ENCODE assay signal across 9 mouse cellular contexts in the genomic region with DNA sequence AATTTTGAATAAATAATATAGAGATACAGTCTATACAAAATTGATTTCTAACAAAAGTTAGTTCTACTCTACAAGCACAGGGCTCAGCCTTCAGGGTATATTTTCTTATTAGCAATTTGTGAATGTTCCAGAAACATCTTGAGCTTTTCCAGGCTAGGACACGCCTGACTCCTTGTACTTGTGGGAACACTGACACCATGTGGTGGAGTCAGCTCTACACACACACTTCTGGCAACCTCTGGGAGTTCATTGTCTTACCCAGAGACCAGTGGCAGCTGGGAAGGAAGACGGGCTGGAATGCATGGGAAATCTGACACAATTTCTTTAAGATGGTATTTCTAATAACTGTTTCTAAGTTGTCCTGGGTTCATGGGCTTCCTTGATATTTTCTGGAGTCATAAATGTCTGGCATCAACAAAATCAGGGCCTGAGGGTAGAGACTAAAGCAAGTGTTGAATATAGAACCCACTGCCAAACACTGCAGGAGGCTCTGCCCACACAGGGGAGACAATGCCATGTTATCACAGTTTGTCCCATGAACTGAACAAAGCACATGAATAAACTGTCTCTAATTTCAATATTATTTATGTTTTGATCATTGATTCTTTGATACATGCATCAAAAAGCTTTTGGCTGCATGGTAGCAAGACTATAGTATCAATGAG.
DNase-seq lines count a peak whose midpoint lies in the region; ATAC-seq lines count a peak whose summit lies in the region.
"Had no signal": no experiment of that assay in that cellular context is flagged by ENCODE, and none has a peak within 500 bp of the region (broad histone marks: within the 10 kb centered on the region; RNA-seq: fewer than 3 reads in every experiment).

No protein-coding gene starts in this region.

- intact Hi-C loops in heart, postnatal 25 days (cut with DNase I), result loop anchor here (1.0 to 5.0 kb wide), 4 partner anchors 45 to 547 kb away; no protein-coding TSS in a partner anchor

- H3K36me3 ChIP-seq in forebrain, embryonic 16.5 days (ENCODE audit: control insufficient read depth, insufficient read depth), result no peaks in the 10 kb centered on the region
- H3K36me3 ChIP-seq in lung, embryonic 16.5 days (ENCODE audit: control insufficient read depth, insufficient read depth, low read length), result no peaks in the 10 kb centered on the region

- no peak overlapping the region for H3K4me2 ChIP-seq in forebrain, embryonic 16.5 days (ENCODE audit: low read length)
- no peak overlapping the region for H3K4me2 ChIP-seq in lung, embryonic 16.5 days (ENCODE audit: low read depth, low read length)

- no peaks in the 10 kb centered on the region for H3K27me3 ChIP-seq in forebrain, embryonic 16.5 days (replicated peaks; ENCODE audit: control insufficient read depth, insufficient read depth, low read length)
- H3K27me3 ChIP-seq in lung, embryonic 16.5 days (ENCODE audit: control insufficient read depth, insufficient read depth, low read depth, low read length), result no peaks in the 10 kb centered on the region

- no peaks in the 10 kb centered on the region for H3K9me3 ChIP-seq in forebrain, embryonic 16.5 days (ENCODE audit: control insufficient read depth, low read length)
- H3K9me3 ChIP-seq in lung, embryonic 16.5 days (ENCODE audit: control insufficient read depth, low read length), result no peaks in the 10 kb centered on the region
- H3K9me3 ChIP-seq: megakaryocyte, embryonic 14.5 days had no signal

- no peak overlapping the region for H3K9ac ChIP-seq in forebrain, embryonic 16.5 days (replicated peaks; ENCODE audit: low read depth, low read length)
- no peak overlapping the region for H3K9ac ChIP-seq in lung, embryonic 16.5 days (ENCODE audit: low read length)

- peak; percentile 49 for DNase-seq in urinary bladder, postnatal 14 days (ENCODE audit: low spot score)
- no peak for DNase-seq in urinary bladder, adult 2 months (ENCODE audit: low spot score)
- peak; percentile 44 for DNase-seq in heart, postnatal 25 days (ENCODE audit: low spot score)
- peak; percentile 71 to 78 for DNase-seq in kidney, postnatal 4 days
- DNase-seq in right cerebral cortex, adult 18-20 months, result peak; percentile 51
- no peak for DNase-seq in thymus, postnatal 0 days (ENCODE audit: low spot score)

- no peaks in the 10 kb centered on the region for H3K4me1 ChIP-seq in forebrain, embryonic 16.5 days (replicated peaks; ENCODE audit: control insufficient read depth, insufficient read depth, low read length)
- no peaks in the 10 kb centered on the region for H3K4me1 ChIP-seq in lung, embryonic 16.5 days (replicated peaks; ENCODE audit: control insufficient read depth, insufficient read depth, low read length)
- H3K4me1 ChIP-seq: megakaryocyte, embryonic 14.5 days had no signal

- no peak overlapping the region for H3K27ac ChIP-seq in forebrain, embryonic 16.5 days (ENCODE audit: low read length)
- no peak overlapping the region for H3K27ac ChIP-seq in lung, embryonic 16.5 days (ENCODE audit: low read length)

- peak; percentile 93 for ATAC-seq in forebrain, embryonic 16.5 days
- ATAC-seq in lung, embryonic 16.5 days (ENCODE audit: low read depth), result peak; percentile 92

- WGBS in forebrain, embryonic 16.5 days, result 14% methylated on average over 2 of the region's 2 CpGs
- 20% methylated on average over 2 of the region's 2 CpGs for WGBS in lung, embryonic 16.5 days

- no peak overlapping the region for H3K4me3 ChIP-seq in forebrain, embryonic 16.5 days (replicated peaks; ENCODE audit: low read length)
- H3K4me3 ChIP-seq in lung, embryonic 16.5 days (ENCODE audit: low read length), result no peak overlapping the region
- H3K4me3 ChIP-seq: megakaryocyte, embryonic 14.5 days had no signal

Comparison
In these comparisons a context has a peak if more than half of its experiments do, and no peak if none do; other contexts are left out.
1. DNase-seq: peak in urinary bladder, postnatal 14 days (single experiment), heart, postnatal 25 days (single experiment), kidney, postnatal 4 days (2 of 2) and right cerebral cortex, adult 18-20 months (single experiment); none in urinary bladder, adult 2 months (single experiment) and thymus, postnatal 0 days (single experiment).